Mouse (Mus musculus): Measurements from ENCODE around the gene Ccdc125. TPM values are rescaled to one million over a fixed set of nuclear protein-coding genes. Genes with fewer than 3 reads are reported as not detected.

Gene Ccdc125
- polyA plus RNA-seq, 1 experiment = 1.9 TPM

DNA sequence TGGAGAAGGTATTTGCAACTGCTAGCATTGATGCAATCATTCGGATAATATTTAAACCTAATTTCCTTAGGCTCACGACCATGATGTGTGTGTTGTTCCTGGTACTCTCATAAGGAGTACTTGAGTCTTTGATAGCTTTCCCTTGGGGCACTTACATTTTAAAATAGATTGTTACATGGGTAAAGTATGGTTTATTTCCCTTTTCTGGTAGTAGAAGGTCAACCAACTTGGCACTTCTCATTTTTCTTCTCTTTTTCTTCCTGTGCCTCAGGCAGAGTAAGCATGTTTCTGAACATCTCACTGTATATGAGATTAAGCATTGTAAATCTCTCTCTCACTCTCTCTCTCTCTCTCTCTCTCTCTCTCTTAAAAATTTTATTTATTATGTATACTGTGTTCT lies 13.3 kb downstream of the Ccdc125 start:
- TF ChIP-seq POLR2A (IDR thresholded peaks at IDR 0.05; ENCODE audit: low read depth, low read length) (no peak), CTCF (conservative IDR thresholded peaks at IDR 0.05; ENCODE audit: insufficient read depth, insufficient read length, low read depth, low read length) (no peak)
- Histone ChIP-seq H3K4me3 (ENCODE audit: insufficient read depth, low read depth, low read length) (no peak overlapping the region), H3K27me3 (replicated peaks; ENCODE audit: control insufficient read depth, insufficient read depth, low read length) (no peaks in the 10 kb centered on the region), H3K36me3 (ENCODE audit: control insufficient read depth, insufficient read depth, low read length) (no peaks in the 10 kb centered on the region), H3K27ac (ENCODE audit: insufficient read depth, low read depth, low read length) (no peak overlapping the region), H3K4me1 (ENCODE audit: control insufficient read depth, insufficient read depth, low read length) (no peaks in the 10 kb centered on the region)
- no peak for DNase-seq
- 61% methylated on average over 2 of the region's 2 CpGs for WGBS

DNA sequence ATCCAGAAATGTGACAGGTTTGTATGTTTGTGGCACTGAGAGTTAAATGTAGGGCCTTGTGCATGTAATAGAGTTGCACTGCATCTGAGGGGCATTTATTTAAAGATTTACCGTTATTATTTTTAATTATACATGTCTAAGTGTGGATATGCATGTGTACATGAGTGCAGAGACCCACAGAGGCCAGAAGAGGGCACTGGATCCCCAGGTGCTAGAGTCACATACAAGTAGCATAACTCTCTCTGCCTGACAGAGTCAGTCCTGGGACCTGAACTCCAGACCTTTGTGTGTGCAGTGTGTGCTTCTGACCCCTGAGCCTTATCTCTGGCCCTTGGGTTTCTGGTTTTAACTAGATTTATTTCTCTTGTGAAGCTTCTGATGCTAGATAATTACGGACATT lies 14.8 kb downstream of the Ccdc125 start:
- H3K4me3 ChIP-seq (ENCODE audit: insufficient read depth, low read depth, low read length) = no peak overlapping the region
- H3K27me3 ChIP-seq (replicated peaks; ENCODE audit: control insufficient read depth, insufficient read depth, low read length) = no peaks in the 10 kb centered on the region
- 74% methylated on average over 2 of the region's 2 CpGs for WGBS
- no peaks in the 10 kb centered on the region for H3K36me3 ChIP-seq (ENCODE audit: control insufficient read depth, insufficient read depth, low read length)
- TF ChIP-seq CTCF (conservative IDR thresholded peaks at IDR 0.05; ENCODE audit: insufficient read depth, insufficient read length, low read depth, low read length) = peak; percentile 56
- no peak for TF ChIP-seq POLR2A (IDR thresholded peaks at IDR 0.05; ENCODE audit: low read depth, low read length)
- H3K4me1 ChIP-seq (ENCODE audit: control insufficient read depth, insufficient read depth, low read length) = no peaks in the 10 kb centered on the region
- H3K27ac ChIP-seq (ENCODE audit: insufficient read depth, low read depth, low read length) = no peak overlapping the region
- no peak for DNase-seq

DNA sequence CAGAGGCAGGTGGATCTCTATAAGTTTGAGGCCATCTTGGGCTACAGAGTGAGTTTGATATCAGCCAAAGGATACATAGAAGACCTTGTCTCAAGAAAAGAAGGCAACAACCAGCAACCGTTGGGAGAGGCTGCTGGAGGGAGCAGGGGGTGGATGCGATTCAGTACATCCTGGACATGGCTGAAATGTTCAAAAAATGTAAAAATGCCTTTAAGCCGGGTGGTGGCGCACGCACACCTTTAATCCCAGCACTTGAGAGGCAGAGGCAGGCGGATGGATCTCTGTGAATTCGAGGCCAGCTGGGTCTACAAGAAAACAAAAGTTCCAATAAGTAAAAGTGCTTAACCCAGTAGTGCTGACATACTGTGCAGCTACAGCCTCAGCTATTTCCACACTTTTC lies 18.0 kb downstream of the Ccdc125 start:
- Histone ChIP-seq H3K27ac (ENCODE audit: insufficient read depth, low read depth, low read length) (no peak overlapping the region), H3K36me3 (ENCODE audit: control insufficient read depth, insufficient read depth, low read length) (no peaks in the 10 kb centered on the region), H3K27me3 (replicated peaks; ENCODE audit: control insufficient read depth, insufficient read depth, low read length) (no peaks in the 10 kb centered on the region), H3K4me3 (ENCODE audit: insufficient read depth, low read depth, low read length) (no peak overlapping the region), H3K4me1 (ENCODE audit: control insufficient read depth, insufficient read depth, low read length) (no peaks in the 10 kb centered on the region)
- no peak for DNase-seq
- TF ChIP-seq POLR2A (IDR thresholded peaks at IDR 0.05; ENCODE audit: low read depth, low read length) (no peak), CTCF (conservative IDR thresholded peaks at IDR 0.05; ENCODE audit: insufficient read depth, insufficient read length, low read depth, low read length) (no peak)
- WGBS = 70% methylated on average over 7 of the region's 7 CpGs

DNA sequence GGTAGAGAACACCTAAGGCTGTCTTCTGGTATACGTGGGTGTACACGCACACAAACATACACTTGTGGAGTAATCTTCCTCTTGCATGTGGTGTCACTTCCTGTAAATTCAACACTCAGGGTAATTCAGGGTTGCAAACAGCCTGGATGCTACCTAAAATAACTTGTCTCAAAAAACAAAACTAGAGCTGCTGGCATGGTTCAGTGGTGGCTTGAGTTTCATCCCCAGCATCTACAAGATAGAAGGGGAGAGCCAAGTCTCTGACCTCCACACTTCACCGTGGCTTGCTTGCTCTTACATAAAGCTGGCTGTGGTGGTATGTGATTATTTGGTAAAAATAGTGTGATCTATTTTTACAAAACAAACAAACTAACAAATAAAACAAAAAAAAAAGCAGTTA lies 28.0 kb downstream of the Ccdc125 start:
- TF ChIP-seq POLR2A (IDR thresholded peaks at IDR 0.05; ENCODE audit: low read depth, low read length) (no peak), CTCF (conservative IDR thresholded peaks at IDR 0.05; ENCODE audit: insufficient read depth, insufficient read length, low read depth, low read length) (no peak)
- Histone ChIP-seq H3K27ac (ENCODE audit: insufficient read depth, low read depth, low read length) (no peak overlapping the region), H3K4me1 (ENCODE audit: control insufficient read depth, insufficient read depth, low read length) (no peaks in the 10 kb centered on the region), H3K36me3 (ENCODE audit: control insufficient read depth, insufficient read depth, low read length) (peaks cover 6% of the 10 kb centered on the region; the same call in 1 of the 2 replicates), H3K4me3 (ENCODE audit: insufficient read depth, low read depth, low read length) (no peak overlapping the region), H3K27me3 (replicated peaks; ENCODE audit: control insufficient read depth, insufficient read depth, low read length) (no peaks in the 10 kb centered on the region)
- no peak for DNase-seq
- 86% methylated on average over 3 of the region's 3 CpGs for WGBS

DNA sequence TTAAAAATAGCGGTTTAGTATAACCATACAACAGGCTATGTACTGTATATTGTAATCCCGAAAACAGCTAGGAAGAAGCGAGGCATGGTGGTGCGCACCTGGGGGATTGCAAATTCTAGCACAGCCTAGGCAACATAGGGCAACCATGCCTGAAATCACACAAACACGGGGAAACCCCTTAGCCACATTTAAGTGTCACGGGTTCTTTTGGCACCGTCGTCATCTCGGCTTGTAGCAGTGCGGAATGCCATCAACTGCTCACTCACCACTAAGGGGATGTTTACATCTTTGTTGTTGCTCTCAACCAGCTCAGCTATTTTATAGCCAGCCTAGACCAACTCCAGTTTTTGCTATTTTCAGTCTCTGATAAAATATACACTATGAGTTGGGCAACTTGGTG lies 29.3 kb downstream of the Ccdc125 start:
- no peak overlapping the region for H3K4me3 ChIP-seq (ENCODE audit: insufficient read depth, low read depth, low read length)
- TF ChIP-seq CTCF (conservative IDR thresholded peaks at IDR 0.05; ENCODE audit: insufficient read depth, insufficient read length, low read depth, low read length) (no peak), POLR2A (IDR thresholded peaks at IDR 0.05; ENCODE audit: low read depth, low read length) (no peak)
- H3K4me1 ChIP-seq (ENCODE audit: control insufficient read depth, insufficient read depth, low read length) = no peaks in the 10 kb centered on the region
- no peaks in the 10 kb centered on the region for H3K27me3 ChIP-seq (replicated peaks; ENCODE audit: control insufficient read depth, insufficient read depth, low read length)
- H3K27ac ChIP-seq (ENCODE audit: insufficient read depth, low read depth, low read length) = no peak overlapping the region
- no peak for DNase-seq
- peaks cover 8% of the 10 kb centered on the region for H3K36me3 ChIP-seq (ENCODE audit: control insufficient read depth, insufficient read depth, low read length)
- WGBS = 92% methylated on average over 10 of the region's 10 CpGs

DNA sequence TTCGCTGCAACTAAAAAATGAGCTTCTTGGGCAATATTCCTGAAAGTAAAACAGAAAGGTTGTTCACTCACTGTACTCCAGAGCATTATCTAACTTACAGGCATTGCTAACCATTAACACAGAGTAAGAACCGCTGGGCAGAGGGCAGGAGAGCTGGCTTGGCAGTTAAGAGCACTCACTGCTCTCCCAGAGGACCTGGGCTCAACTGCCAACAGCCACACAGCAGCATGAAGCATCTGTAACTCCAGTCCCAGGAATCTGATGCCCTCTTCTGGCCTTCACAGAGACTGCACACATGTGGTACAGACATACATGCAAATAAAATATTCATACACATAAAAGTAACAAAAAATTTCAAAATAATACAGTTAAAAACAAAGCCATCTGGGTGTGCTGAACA lies 34.0 kb downstream of the Ccdc125 start:
- DNase-seq = peak; percentile 86
- WGBS = 62% methylated on average over 2 of the region's 2 CpGs
- no peak overlapping the region for H3K4me3 ChIP-seq (ENCODE audit: insufficient read depth, low read depth, low read length)
- no peaks in the 10 kb centered on the region for H3K27me3 ChIP-seq (replicated peaks; ENCODE audit: control insufficient read depth, insufficient read depth, low read length)
- no peak overlapping the region for H3K27ac ChIP-seq (ENCODE audit: insufficient read depth, low read depth, low read length)
- no peaks in the 10 kb centered on the region for H3K4me1 ChIP-seq (ENCODE audit: control insufficient read depth, insufficient read depth, low read length)
- TF ChIP-seq POLR2A (IDR thresholded peaks at IDR 0.05; ENCODE audit: low read depth, low read length) (no peak), CTCF (conservative IDR thresholded peaks at IDR 0.05; ENCODE audit: insufficient read depth, insufficient read length, low read depth, low read length) (peak; percentile 47)
- H3K36me3 ChIP-seq (ENCODE audit: control insufficient read depth, insufficient read depth, low read length) = peaks cover 16% of the 10 kb centered on the region

DNA sequence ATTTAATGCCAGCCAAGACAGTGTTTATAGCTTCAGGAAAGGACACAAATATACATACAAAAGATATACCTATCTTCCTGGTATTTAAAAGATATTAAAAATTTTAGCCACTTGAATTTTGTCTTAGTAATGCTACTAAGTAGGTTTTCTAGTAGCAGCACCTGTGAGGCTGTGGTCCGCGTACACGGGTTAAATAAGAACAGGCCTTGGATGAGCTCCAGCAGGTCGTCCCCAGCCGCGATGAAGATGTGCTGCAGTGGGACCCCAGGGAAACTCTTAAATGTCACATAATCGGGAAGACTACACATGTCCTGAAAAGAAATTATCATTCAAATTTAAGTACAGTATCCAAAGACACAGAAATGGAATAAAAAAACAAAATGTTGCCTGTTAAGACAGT lies 36.7 kb downstream of the Ccdc125 start:
- H3K36me3 ChIP-seq (ENCODE audit: control insufficient read depth, insufficient read depth, low read length) = peaks cover 16% of the 10 kb centered on the region
- H3K27ac ChIP-seq (ENCODE audit: insufficient read depth, low read depth, low read length) = no peak overlapping the region
- no peaks in the 10 kb centered on the region for H3K27me3 ChIP-seq (replicated peaks; ENCODE audit: control insufficient read depth, insufficient read depth, low read length)
- no peaks in the 10 kb centered on the region for H3K4me1 ChIP-seq (ENCODE audit: control insufficient read depth, insufficient read depth, low read length)
- no peak overlapping the region for H3K4me3 ChIP-seq (ENCODE audit: insufficient read depth, low read depth, low read length)
- 93% methylated on average over 7 of the region's 7 CpGs for WGBS
- DNase-seq = no peak
- no peak for TF ChIP-seq CTCF (conservative IDR thresholded peaks at IDR 0.05; ENCODE audit: insufficient read depth, insufficient read length, low read depth, low read length)
- no peak for TF ChIP-seq POLR2A (IDR thresholded peaks at IDR 0.05; ENCODE audit: low read depth, low read length)

DNA sequence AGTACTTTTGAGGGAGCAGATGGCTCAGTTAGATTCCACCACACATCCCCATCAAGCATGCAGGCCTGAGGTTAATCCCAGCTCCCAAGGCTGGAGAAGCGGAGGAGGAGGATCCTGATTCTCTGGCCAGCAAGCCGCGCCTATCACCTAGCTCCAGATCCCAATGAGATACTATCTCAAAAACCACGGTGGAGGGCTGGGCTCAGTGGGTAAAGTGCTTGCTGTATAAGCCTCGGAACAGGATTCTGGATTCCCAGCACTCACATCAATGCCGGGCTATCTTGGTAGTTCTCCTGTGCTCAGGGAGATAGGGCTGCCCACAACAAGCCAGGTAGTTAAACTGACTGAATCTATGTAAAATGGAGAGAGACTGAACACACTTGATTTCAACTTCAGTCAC lies 46.0 kb downstream of the Ccdc125 start:
- TF ChIP-seq CTCF (conservative IDR thresholded peaks at IDR 0.05; ENCODE audit: insufficient read depth, insufficient read length, low read depth, low read length) = no peak
- TF ChIP-seq POLR2A (IDR thresholded peaks at IDR 0.05; ENCODE audit: low read depth, low read length) = no peak

More for the DNA sequence above, 46.0 kb downstream of the Ccdc125 start:
- no peak overlapping the region for H3K4me3 ChIP-seq (ENCODE audit: insufficient read depth, low read depth, low read length)
- H3K27me3 ChIP-seq (replicated peaks; ENCODE audit: control insufficient read depth, insufficient read depth, low read length) = no peaks in the 10 kb centered on the region
- WGBS = 95% methylated on average over 6 of the region's 6 CpGs
- DNase-seq = no peak
- H3K36me3 ChIP-seq (ENCODE audit: control insufficient read depth, insufficient read depth, low read length) = peaks cover 4% of the 10 kb centered on the region
- no peak overlapping the region for H3K27ac ChIP-seq (ENCODE audit: insufficient read depth, low read depth, low read length)
- H3K4me1 ChIP-seq (ENCODE audit: control insufficient read depth, insufficient read depth, low read length) = no peaks in the 10 kb centered on the region
